Mouse (Mus musculus): ENCODE data around the gene Tmem170. TPM values are rescaled to one million over a fixed set of nuclear protein-coding genes. Genes with fewer than 3 reads are reported as not detected.

Gene Tmem170
- 0.63 and 1.0 TPM in 2 replicates for polyA plus RNA-seq (2012; ENCODE audit: low replicate concordance)

GRCm38 (mm10) chr8:111876355-111876948, at the start of gene Tmem170:
Gene Tmem170 (minus strand): TSS chr8:111876750.

GRCm38 (mm10) chr8:111909621-111910450, 33.3 kb upstream of the Tmem170 start, which contains the start of gene Chst5:
Gene Chst5 (minus strand): TSS chr8:111910447.

DNA sequence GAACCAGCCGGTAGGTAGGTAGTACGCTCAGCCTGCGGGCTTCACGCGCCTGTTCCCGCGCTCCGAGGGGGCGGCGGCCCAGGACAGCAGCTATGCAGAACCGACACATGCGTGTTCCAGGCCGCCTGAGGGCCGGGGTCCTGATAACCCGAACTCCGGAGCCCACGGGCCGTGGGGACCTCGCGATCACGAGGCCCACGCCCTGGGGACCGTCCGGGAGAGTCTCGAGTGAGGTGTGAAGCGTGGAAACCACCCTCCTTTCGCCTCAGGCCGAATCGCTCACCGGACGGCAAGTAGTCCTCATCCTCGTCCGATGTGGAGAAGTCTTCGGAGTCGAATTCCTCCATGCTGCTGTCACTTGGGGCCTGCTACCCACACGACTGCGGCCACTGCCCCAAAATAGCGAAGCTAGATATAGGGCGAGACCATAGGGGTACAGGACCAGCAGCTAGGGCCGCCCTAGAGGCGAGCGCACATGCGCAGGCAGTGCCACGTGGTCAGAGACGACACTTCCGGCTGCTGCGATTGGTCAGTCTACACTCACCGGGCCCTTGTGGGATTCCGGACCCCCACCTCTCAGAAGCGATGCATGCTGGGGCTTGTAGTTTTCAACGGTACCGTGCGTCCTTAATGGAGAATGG, 22.6 kb downstream of the Tmem170 start, which contains the start of gene Cfdp1:
Cfdp1 (minus strand) TSS at position 431 of the 641 bp plus-strand sequence.

Other genes starting within 250 kb of the Tmem170 start
- 0.17 and 0.60 TPM in 2 replicates for gene Ldhd, start 246.4 kb downstream of the Tmem170 start, polyA plus RNA-seq (2012; ENCODE audit: low replicate concordance)
- 4.1 and 5.7 TPM in 2 replicates for gene Zfp1, start 233.3 kb downstream of the Tmem170 start, polyA plus RNA-seq (2012; ENCODE audit: low replicate concordance)
- gene Ctrb1, start 185.7 kb downstream of the Tmem170 start, polyA plus RNA-seq (2012; ENCODE audit: low replicate concordance) = not detected in 2 replicates
- 2.8 and 4.4 TPM in 2 replicates for gene Bcar1, start 132.9 kb downstream of the Tmem170 start, polyA plus RNA-seq (2012; ENCODE audit: low replicate concordance)
- gene Cfdp1, start 22.5 kb downstream of the Tmem170 start, polyA plus RNA-seq (2012; ENCODE audit: low replicate concordance) = 2.6 and 7.8 TPM in 2 replicates
- gene Chst5, start 33.7 kb upstream of the Tmem170 start, polyA plus RNA-seq (2012; ENCODE audit: low replicate concordance) = not detected in 2 replicates
- gene Tmem231, start 57.1 kb upstream of the Tmem170 start, polyA plus RNA-seq (2012; ENCODE audit: low replicate concordance) = 5.2 and 9.8 TPM in 2 replicates
- 0.55 and 1.4 TPM in 2 replicates for gene Gabarapl2, start 64.0 kb upstream of the Tmem170 start, polyA plus RNA-seq (2012; ENCODE audit: low replicate concordance)
- 0.17 and 2.9 TPM in 2 replicates for gene Adat1, start 115.6 kb upstream of the Tmem170 start, polyA plus RNA-seq (2012; ENCODE audit: low replicate concordance)
- 18.1 and 57.3 TPM in 2 replicates for gene Kars, start 134.6 kb upstream of the Tmem170 start, polyA plus RNA-seq (2012; ENCODE audit: low replicate concordance)
- 5.9 and 9.3 TPM in 2 replicates for gene Terf2ip, start 134.6 kb upstream of the Tmem170 start, polyA plus RNA-seq (2012; ENCODE audit: low replicate concordance)
- 0.14 TPM in 1 of 2 replicates, not detected in the other for gene Gm6793, start 138.3 kb upstream of the Tmem170 start, polyA plus RNA-seq (2012; ENCODE audit: low replicate concordance)